Mouse (Mus musculus) B cell, adult (primary cell): ENCODE data around the gene Vmn2r3. TPM values are rescaled to one million over a fixed set of nuclear protein-coding genes. Genes with fewer than 3 reads are reported as not detected.

ENCODE experiments used
- total RNA-seq: library from RNA; stranded (reverse); gene quantifications from 4 replicates; pipeline ENCODE4 v1.2.4, GENCODE M21; 2023; ENCODE audit not compliant: inconsistent age

Gene Vmn2r3
- not detected in 4 replicates for total RNA-seq

DNA sequence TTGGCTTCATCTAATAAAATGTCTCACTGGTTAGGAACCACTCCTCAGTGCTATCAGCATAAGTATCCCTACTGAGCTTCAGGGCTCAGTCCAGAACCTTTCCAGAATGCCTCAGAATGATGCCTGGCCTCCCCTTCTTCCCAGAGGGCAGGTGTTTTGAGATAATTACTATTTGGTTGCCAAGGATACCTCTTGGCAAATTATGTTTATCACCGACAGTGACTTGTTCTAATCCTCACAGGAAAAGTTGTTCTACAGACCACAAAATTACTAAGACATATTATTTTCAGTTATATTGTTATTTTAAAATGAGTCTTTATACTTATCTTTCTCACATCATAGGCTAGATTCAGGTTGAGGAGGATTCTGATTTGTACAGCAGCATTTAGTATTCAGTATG, at the start of gene Vmn2r3:
Gene Vmn2r3 (minus strand): TSS at position 101 of the 400 bp plus-strand sequence.

Other genes starting within 250 kb of the Vmn2r3 start
- gene Vmn2r1, start 208.2 kb downstream of the Vmn2r3 start, total RNA-seq, result not detected in 4 replicates
- not detected in 4 replicates for gene Vmn2r2, start 147.8 kb downstream of the Vmn2r3 start, total RNA-seq
- gene Vmn2r4, start 125.7 kb upstream of the Vmn2r3 start, total RNA-seq, result not detected in 4 replicates
- not detected in 4 replicates for gene Vmn2r5, start 220.1 kb upstream of the Vmn2r3 start, total RNA-seq